Mouse (Mus musculus): Measurements from ENCODE around the gene Tmx4. TPM values are rescaled to one million over a fixed set of nuclear protein-coding genes. Genes with fewer than 3 reads are reported as not detected.

Tmx4 gene
- polyA plus RNA-seq, 1 experiment from 2014 or later = 33.7 TPM

DNA sequence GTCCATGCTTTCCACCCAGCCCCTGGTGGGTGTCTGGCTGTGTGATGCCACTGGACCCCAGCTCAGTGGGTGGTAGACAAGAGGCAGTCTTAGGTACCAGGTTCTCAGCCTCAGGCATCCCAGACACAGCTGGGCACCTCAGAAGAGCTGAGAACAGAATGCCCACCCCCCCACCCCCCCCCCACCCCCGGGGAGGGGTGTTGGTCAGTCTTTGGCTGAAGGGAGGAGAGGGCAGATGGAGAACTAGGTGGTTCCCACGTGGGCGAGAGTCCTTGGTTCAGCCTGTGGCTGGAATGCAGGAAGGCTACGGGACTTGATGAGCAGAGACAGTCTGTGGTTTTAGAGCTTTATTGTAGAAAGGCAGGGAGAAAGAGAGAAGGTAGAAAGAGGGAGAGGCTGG lies 12.5 kb upstream of the Tmx4 start:
- DNase-seq (ENCODE audit: low spot score) (no peak), ATAC-seq (replicated peaks; ENCODE audit: insufficient number of reproducible peaks, low FRiP score, low TSS enrichment, low read depth) (no peak; the same call in 1 of the 2 replicates)
- no peak overlapping the region for H3K4me2 ChIP-seq (ENCODE audit: low read depth, low read length)
- H3K4me1 ChIP-seq (ENCODE audit: control insufficient read depth, insufficient read depth, low read length) = no peaks in the 10 kb centered on the region
- no peaks in the 10 kb centered on the region for H3K36me3 ChIP-seq (replicated peaks; ENCODE audit: control insufficient read depth, insufficient read depth, low read depth, low read length)
- H3K9ac ChIP-seq (replicated peaks; ENCODE audit: low read length) = no peak overlapping the region
- no peaks in the 10 kb centered on the region for H3K27me3 ChIP-seq (ENCODE audit: control insufficient read depth, insufficient read depth, low read length)
- WGBS = 31% methylated on average over 4 of the region's 4 CpGs
- no peak overlapping the region for H3K4me3 ChIP-seq (ENCODE audit: low read depth, low read length)
- no peak overlapping the region for H3K27ac ChIP-seq (replicated peaks; ENCODE audit: low read depth, low read length)
- no peaks in the 10 kb centered on the region for H3K9me3 ChIP-seq (replicated peaks; ENCODE audit: control insufficient read depth, low read length)

DNA sequence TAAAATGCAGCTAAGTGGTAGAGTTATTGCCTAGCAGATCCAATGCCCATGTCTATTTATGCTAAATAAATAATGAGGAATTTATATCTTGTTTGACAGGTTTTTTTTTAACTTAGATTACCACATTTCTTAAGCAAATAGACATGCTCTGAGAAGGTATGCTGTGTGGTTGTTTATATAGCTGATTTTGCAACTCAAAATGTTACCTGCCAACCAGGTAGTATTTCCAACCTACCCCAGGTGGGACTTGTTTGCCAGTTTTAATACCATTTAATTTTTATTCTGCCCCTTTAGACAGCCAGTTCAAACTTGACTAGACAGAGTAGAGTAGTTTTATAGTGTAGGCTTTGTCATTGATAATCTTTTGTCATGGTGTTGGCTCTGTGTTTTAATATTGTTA lies 10.7 kb upstream of the Tmx4 start:
- no peaks in the 10 kb centered on the region for H3K36me3 ChIP-seq (replicated peaks; ENCODE audit: control insufficient read depth, insufficient read depth, low read depth, low read length)
- DNase-seq (ENCODE audit: low spot score) (no peak), ATAC-seq (replicated peaks; ENCODE audit: insufficient number of reproducible peaks, low FRiP score, low TSS enrichment, low read depth) (no peak)
- H3K4me1 ChIP-seq (ENCODE audit: control insufficient read depth, insufficient read depth, low read length) = no peaks in the 10 kb centered on the region
- no peak overlapping the region for H3K4me2 ChIP-seq (ENCODE audit: low read depth, low read length)
- H3K27ac ChIP-seq (replicated peaks; ENCODE audit: low read depth, low read length) = no peak overlapping the region
- no peaks in the 10 kb centered on the region for H3K27me3 ChIP-seq (ENCODE audit: control insufficient read depth, insufficient read depth, low read length)
- H3K9me3 ChIP-seq (replicated peaks; ENCODE audit: control insufficient read depth, low read length) = no peaks in the 10 kb centered on the region
- H3K4me3 ChIP-seq (ENCODE audit: low read depth, low read length) = no peak overlapping the region
- no peak overlapping the region for H3K9ac ChIP-seq (replicated peaks; ENCODE audit: low read length)

- H3K4me2 ChIP-seq (ENCODE audit: low read depth, low read length) = no peak overlapping the region
- DNase-seq (ENCODE audit: low spot score) (no peak), ATAC-seq (replicated peaks; ENCODE audit: insufficient number of reproducible peaks, low FRiP score, low TSS enrichment, low read depth) (no peak)
- no peak overlapping the region for H3K9ac ChIP-seq (replicated peaks; ENCODE audit: low read length)
- 86% methylated on average over 5 of the region's 5 CpGs for WGBS
- no peaks in the 10 kb centered on the region for H3K9me3 ChIP-seq (replicated peaks; ENCODE audit: control insufficient read depth, low read length)
- no peaks in the 10 kb centered on the region for H3K4me1 ChIP-seq (ENCODE audit: control insufficient read depth, insufficient read depth, low read length)
- no peaks in the 10 kb centered on the region for H3K36me3 ChIP-seq (replicated peaks; ENCODE audit: control insufficient read depth, insufficient read depth, low read depth, low read length)
- no peak overlapping the region for H3K4me3 ChIP-seq (ENCODE audit: low read depth, low read length)
- no peaks in the 10 kb centered on the region for H3K27me3 ChIP-seq (ENCODE audit: control insufficient read depth, insufficient read depth, low read length)
- H3K27ac ChIP-seq (replicated peaks; ENCODE audit: low read depth, low read length) = no peak overlapping the region
These were observed 8.8 kb upstream of the Tmx4 start for GRCm38 (mm10) chr2:134652759-134653158.

DNA sequence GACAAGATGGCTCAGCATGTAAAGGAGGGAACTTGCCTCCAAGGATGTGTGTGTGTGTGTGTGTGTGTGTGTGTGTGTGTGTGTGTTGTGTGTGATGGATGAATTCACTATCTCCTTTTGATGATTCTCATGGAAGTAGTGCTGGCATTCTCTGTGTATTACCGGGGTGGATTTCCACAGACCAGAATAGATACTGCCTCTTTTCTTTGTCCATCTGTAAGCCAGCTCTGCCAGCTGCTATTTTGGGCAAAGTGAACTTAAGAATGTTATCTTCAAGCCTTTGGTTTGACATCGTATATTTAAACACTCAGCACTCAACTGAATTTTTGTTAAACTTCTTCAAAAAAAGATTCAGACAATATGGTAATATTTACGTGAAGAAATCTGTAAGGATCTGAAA lies 5.1 kb upstream of the Tmx4 start:
- H3K4me1 ChIP-seq (ENCODE audit: control insufficient read depth, insufficient read depth, low read length) = no peaks in the 10 kb centered on the region
- no peaks in the 10 kb centered on the region for H3K9me3 ChIP-seq (replicated peaks; ENCODE audit: control insufficient read depth, low read length)
- ATAC-seq (replicated peaks; ENCODE audit: insufficient number of reproducible peaks, low FRiP score, low TSS enrichment, low read depth) = no peak
- 87% methylated on average over 3 of the region's 3 CpGs for WGBS
- no peak overlapping the region for H3K4me3 ChIP-seq (ENCODE audit: low read depth, low read length)
- H3K36me3 ChIP-seq (replicated peaks; ENCODE audit: control insufficient read depth, insufficient read depth, low read depth, low read length) = no peaks in the 10 kb centered on the region
- H3K4me2 ChIP-seq (ENCODE audit: low read depth, low read length) = no peak overlapping the region
- no peak for DNase-seq (ENCODE audit: low spot score)
- H3K27ac ChIP-seq (replicated peaks; ENCODE audit: low read depth, low read length) = no peak overlapping the region
- H3K9ac ChIP-seq (replicated peaks; ENCODE audit: low read length) = no peak overlapping the region
- H3K27me3 ChIP-seq (ENCODE audit: control insufficient read depth, insufficient read depth, low read length) = no peaks in the 10 kb centered on the region

- Histone ChIP-seq H3K9me3 (replicated peaks; ENCODE audit: control insufficient read depth, low read length) (no peaks in the 10 kb centered on the region), H3K4me1 (ENCODE audit: control insufficient read depth, insufficient read depth, low read length) (no peaks in the 10 kb centered on the region), H3K36me3 (replicated peaks; ENCODE audit: control insufficient read depth, insufficient read depth, low read depth, low read length) (no peaks in the 10 kb centered on the region), H3K27ac (replicated peaks; ENCODE audit: low read depth, low read length) (no peak overlapping the region), H3K9ac (replicated peaks; ENCODE audit: low read length) (no peak overlapping the region), H3K4me2 (ENCODE audit: low read depth, low read length) (no peak overlapping the region), H3K27me3 (ENCODE audit: control insufficient read depth, insufficient read depth, low read length) (no peaks in the 10 kb centered on the region), H3K4me3 (ENCODE audit: low read depth, low read length) (no peak overlapping the region)
- ATAC-seq (replicated peaks; ENCODE audit: insufficient number of reproducible peaks, low FRiP score, low TSS enrichment, low read depth) (no peak), DNase-seq (ENCODE audit: low spot score) (no peak)
- 75% methylated on average over 3 of the region's 3 CpGs for WGBS
These were observed 1.8 kb upstream of the Tmx4 start for GRCm38 (mm10) chr2:134645752-134646151.

DNA sequence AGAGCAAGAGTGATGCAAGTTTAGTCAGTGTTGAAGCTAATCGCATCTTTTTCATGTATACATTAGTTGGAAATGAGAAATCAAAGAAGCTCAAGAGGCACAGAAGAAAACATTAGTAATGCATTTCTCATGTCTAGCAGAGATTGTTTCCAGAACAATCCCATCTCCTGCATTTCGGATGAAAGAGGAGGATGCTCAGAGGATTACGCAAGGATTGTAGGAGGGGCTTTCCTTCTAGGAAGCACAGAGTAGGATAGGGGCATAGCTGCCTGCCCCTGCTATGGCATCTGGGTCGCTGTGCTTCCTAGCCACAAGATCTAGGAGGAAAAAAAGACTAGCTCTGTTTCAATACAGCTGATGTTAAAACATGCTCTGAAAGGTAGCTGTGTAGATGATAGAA lies 1.2 kb upstream of the Tmx4 start:
- H3K4me2 ChIP-seq (ENCODE audit: low read depth, low read length) = no peak overlapping the region
- no peak overlapping the region for H3K27ac ChIP-seq (replicated peaks; ENCODE audit: low read depth, low read length)
- no peaks in the 10 kb centered on the region for H3K27me3 ChIP-seq (ENCODE audit: control insufficient read depth, insufficient read depth, low read length)
- H3K36me3 ChIP-seq (replicated peaks; ENCODE audit: control insufficient read depth, insufficient read depth, low read depth, low read length) = no peaks in the 10 kb centered on the region
- no peak overlapping the region for H3K9ac ChIP-seq (replicated peaks; ENCODE audit: low read length)
- no peak overlapping the region for H3K4me3 ChIP-seq (ENCODE audit: low read depth, low read length)
- H3K9me3 ChIP-seq (replicated peaks; ENCODE audit: control insufficient read depth, low read length) = no peaks in the 10 kb centered on the region
- no peaks in the 10 kb centered on the region for H3K4me1 ChIP-seq (ENCODE audit: control insufficient read depth, insufficient read depth, low read length)
- DNase-seq (ENCODE audit: low spot score) = no peak
- no peak for ATAC-seq (replicated peaks; ENCODE audit: insufficient number of reproducible peaks, low FRiP score, low TSS enrichment, low read depth)
- WGBS = 42% methylated on average over 4 of the region's 4 CpGs

DNA sequence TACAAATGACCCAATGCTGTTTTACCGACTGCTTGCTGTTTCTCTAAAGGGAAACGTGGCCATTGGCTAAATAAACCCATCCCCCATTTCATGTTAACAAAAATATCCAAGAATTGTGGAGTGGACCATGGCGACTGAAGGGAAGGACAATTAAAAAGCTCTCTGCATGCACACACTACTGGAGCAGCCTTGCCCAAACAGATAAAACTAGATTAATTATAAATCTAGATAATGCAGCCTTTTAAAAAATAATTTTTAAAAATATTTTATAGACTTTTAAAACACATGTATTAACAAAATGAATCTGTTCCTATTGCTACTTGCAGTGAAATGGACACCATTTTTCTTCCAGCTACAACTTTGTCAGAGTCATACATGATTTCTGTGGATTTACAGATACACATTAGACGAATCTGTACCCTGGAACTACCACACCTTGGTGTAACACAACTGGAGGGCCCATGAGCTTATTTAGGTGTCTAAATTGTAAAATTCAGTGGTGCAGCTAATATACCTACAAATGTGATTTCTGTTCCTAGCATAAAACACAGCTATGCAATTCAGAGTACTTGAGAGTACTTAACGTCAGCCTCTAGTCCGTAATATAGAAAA lies 462 bp upstream of the Tmx4 start:
- no peak overlapping the region for H3K9ac ChIP-seq (replicated peaks; ENCODE audit: low read length)
- H3K4me3 ChIP-seq (ENCODE audit: low read depth, low read length) = peak overlapping the region; percentile 84
- no peak overlapping the region; the same call in 1 of the 2 replicates for H3K27ac ChIP-seq (replicated peaks; ENCODE audit: low read depth, low read length)
- ATAC-seq (replicated peaks; ENCODE audit: insufficient number of reproducible peaks, low FRiP score, low TSS enrichment, low read depth) (no peak), DNase-seq (ENCODE audit: low spot score) (no peak)
- no peaks in the 10 kb centered on the region for H3K27me3 ChIP-seq (ENCODE audit: control insufficient read depth, insufficient read depth, low read length)
- 33% methylated on average over 6 of the region's 6 CpGs for WGBS
- H3K36me3 ChIP-seq (replicated peaks; ENCODE audit: control insufficient read depth, insufficient read depth, low read depth, low read length) = no peaks in the 10 kb centered on the region
- no peaks in the 10 kb centered on the region for H3K9me3 ChIP-seq (replicated peaks; ENCODE audit: control insufficient read depth, low read length)
- no peaks in the 10 kb centered on the region for H3K4me1 ChIP-seq (ENCODE audit: control insufficient read depth, insufficient read depth, low read length)
- no peak overlapping the region; the same call in 1 of the 2 replicates for H3K4me2 ChIP-seq (ENCODE audit: low read depth, low read length)

DNA sequence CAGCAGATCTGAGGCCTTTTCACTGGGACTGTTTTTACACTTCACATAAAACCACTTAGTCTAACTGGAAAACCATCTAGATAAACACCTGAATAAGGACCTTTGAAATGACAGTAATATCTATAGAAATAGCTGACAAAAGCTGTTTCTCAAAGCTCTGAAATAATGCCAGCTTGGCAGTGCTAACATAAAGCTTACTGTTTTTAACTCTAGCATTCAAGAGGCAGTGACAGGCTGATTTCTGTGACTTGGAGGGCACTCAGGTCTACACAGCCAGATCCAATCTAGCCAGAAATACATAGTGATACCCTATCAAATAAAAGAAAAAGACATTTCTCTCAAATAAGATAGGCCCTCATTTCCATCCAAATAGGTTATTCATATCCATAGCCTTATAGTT lies 1.6 kb downstream of the Tmx4 start:
- H3K4me2 ChIP-seq (ENCODE audit: low read depth, low read length) = no peak overlapping the region
- no peaks in the 10 kb centered on the region for H3K4me1 ChIP-seq (ENCODE audit: control insufficient read depth, insufficient read depth, low read length)
- H3K27me3 ChIP-seq (ENCODE audit: control insufficient read depth, insufficient read depth, low read length) = no peaks in the 10 kb centered on the region
- no peak overlapping the region for H3K4me3 ChIP-seq (ENCODE audit: low read depth, low read length)
- no peaks in the 10 kb centered on the region for H3K36me3 ChIP-seq (replicated peaks; ENCODE audit: control insufficient read depth, insufficient read depth, low read depth, low read length)
- no peak for DNase-seq (ENCODE audit: low spot score)
- H3K9ac ChIP-seq (replicated peaks; ENCODE audit: low read length) = no peak overlapping the region
- ATAC-seq (replicated peaks; ENCODE audit: insufficient number of reproducible peaks, low FRiP score, low TSS enrichment, low read depth) = no peak
- H3K27ac ChIP-seq (replicated peaks; ENCODE audit: low read depth, low read length) = no peak overlapping the region
- no peaks in the 10 kb centered on the region for H3K9me3 ChIP-seq (replicated peaks; ENCODE audit: control insufficient read depth, low read length)
